Mouse (Mus musculus): ENCODE results near the gene Slc25a25. TPM values are rescaled to one million over a fixed set of nuclear protein-coding genes. Genes with fewer than 3 reads are reported as not detected.

Slc25a25 gene
- polyA plus RNA-seq, 1 experiment, result 25.3 TPM

DNA sequence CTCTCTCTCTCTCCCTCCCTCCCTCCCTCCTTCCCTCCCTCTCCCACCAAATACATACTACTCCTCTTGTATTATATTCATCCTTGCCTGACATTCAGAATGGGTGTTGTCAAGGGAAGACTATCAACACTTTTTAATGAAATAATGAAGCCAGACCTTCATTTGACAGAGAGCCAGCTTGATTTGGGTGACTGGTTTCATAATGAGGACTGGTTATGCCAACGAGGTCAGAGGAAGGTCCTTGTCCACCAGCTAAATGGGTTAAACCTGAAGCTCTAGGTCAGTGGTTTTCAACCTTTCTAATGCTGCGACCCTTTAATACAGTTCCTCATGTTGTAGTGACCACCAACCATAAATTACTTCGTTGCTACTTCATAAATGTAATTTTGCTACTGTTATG, 12.5 kb downstream of the Slc25a25 start:
- no peak for DNase-seq
- no peaks in the 10 kb centered on the region for H3K36me3 ChIP-seq (ENCODE audit: control insufficient read depth, insufficient read depth, low read length)
- no peaks in the 10 kb centered on the region for H3K27me3 ChIP-seq (ENCODE audit: control insufficient read depth, insufficient read depth, low read length)
- no peaks in the 10 kb centered on the region for H3K4me1 ChIP-seq (replicated peaks; ENCODE audit: control insufficient read depth, insufficient read depth, low read length)
- no peak overlapping the region for H3K4me3 ChIP-seq (ENCODE audit: control insufficient read depth, insufficient read depth, low read length)
- TF ChIP-seq CTCF (IDR thresholded peaks at IDR 0.05; ENCODE audit: borderline replicate concordance, control insufficient read depth, extremely low read depth, insufficient read depth, low read length, poor library complexity), result no peak
- TF ChIP-seq POLR2A (IDR thresholded peaks at IDR 0.05; ENCODE audit: control insufficient read depth, extremely low read depth, insufficient read depth, low read length, poor library complexity), result no peak
- 92% methylated on average over 3 of the region's 3 CpGs for WGBS
- H3K27ac ChIP-seq (ENCODE audit: control insufficient read depth, insufficient read depth, low read length), result no peak overlapping the region

DNA sequence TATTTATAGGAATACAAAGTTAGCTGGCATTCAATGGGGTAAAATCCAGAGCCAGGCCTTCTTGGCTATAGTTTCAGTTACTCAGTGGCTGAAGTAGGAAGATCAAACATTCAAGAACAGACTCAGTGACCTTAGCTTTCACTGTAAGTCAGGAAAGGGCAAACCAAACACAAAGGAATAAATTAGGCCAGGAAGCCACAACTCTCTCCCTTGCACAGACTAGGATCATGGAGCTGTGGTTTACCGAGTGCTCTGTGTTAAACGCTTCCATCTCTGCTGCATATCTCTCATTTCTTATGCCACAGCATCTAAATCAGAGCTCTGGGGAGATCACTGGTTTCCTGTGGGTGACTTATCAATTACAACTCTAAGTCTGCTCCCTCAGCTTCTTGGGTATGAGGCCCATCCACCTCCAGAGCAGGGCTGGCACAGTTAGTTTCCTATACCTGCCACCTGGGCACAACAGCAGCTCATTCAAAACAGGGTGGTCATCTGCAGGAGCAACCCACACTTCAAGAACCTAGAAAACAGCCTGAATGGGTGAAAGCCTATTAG, 13.6 kb downstream of the Slc25a25 start:
- Histone ChIP-seq H3K36me3 (ENCODE audit: control insufficient read depth, insufficient read depth, low read length) (no peaks in the 10 kb centered on the region), H3K27me3 (ENCODE audit: control insufficient read depth, insufficient read depth, low read length) (no peaks in the 10 kb centered on the region), H3K4me1 (replicated peaks; ENCODE audit: control insufficient read depth, insufficient read depth, low read length) (no peaks in the 10 kb centered on the region), H3K4me3 (ENCODE audit: control insufficient read depth, insufficient read depth, low read length) (no peak overlapping the region), H3K27ac (ENCODE audit: control insufficient read depth, insufficient read depth, low read length) (no peak overlapping the region)
- no peak for TF ChIP-seq CTCF (IDR thresholded peaks at IDR 0.05; ENCODE audit: borderline replicate concordance, control insufficient read depth, extremely low read depth, insufficient read depth, low read length, poor library complexity)
- no peak for TF ChIP-seq POLR2A (IDR thresholded peaks at IDR 0.05; ENCODE audit: control insufficient read depth, extremely low read depth, insufficient read depth, low read length, poor library complexity)
- WGBS, result 45% methylated on average over 2 of the region's 2 CpGs
- DNase-seq, result no peak

DNA sequence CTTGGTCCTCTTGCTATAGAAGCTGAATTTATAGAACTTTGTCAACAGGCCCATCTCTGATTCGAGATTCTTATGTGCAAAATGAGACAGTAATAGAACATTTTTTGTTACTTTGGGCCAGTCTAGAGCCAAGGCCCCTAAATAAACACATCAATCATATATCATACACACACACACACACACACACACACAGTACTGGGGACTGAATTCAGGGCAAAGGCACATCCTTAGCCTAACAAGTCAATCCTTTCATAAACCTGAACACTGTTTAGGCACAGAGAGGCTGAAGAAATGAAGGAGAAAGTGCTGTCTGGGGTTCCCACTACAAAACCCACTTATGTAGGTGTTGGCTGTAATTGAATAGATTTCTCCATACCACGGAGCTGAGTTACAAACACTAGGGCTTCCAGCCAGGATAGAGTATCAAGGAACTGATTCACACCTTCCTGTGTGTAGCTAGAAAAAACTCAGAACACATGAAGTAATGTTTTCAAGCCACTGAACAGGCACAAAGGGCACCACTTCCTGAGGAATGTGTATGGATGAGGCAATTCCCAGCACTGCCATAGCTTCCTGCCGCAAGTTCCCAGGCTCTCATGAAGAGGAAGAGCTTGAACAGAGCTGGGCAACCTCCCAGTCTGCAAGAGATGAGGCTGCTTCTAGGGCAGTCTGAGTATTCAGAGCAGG, 14.4 kb downstream of the Slc25a25 start:
- H3K27ac ChIP-seq (ENCODE audit: control insufficient read depth, insufficient read depth, low read length), result no peak overlapping the region
- TF ChIP-seq POLR2A (IDR thresholded peaks at IDR 0.05; ENCODE audit: control insufficient read depth, extremely low read depth, insufficient read depth, low read length, poor library complexity) (no peak), CTCF (IDR thresholded peaks at IDR 0.05; ENCODE audit: borderline replicate concordance, control insufficient read depth, extremely low read depth, insufficient read depth, low read length, poor library complexity) (no peak)
- no peaks in the 10 kb centered on the region for H3K4me1 ChIP-seq (replicated peaks; ENCODE audit: control insufficient read depth, insufficient read depth, low read length)
- 90% methylated on average over 3 of the region's 3 CpGs for WGBS
- H3K36me3 ChIP-seq (ENCODE audit: control insufficient read depth, insufficient read depth, low read length), result no peaks in the 10 kb centered on the region
- no peak overlapping the region for H3K4me3 ChIP-seq (ENCODE audit: control insufficient read depth, insufficient read depth, low read length)
- no peaks in the 10 kb centered on the region for H3K27me3 ChIP-seq (ENCODE audit: control insufficient read depth, insufficient read depth, low read length)
- no peak for DNase-seq

DNA sequence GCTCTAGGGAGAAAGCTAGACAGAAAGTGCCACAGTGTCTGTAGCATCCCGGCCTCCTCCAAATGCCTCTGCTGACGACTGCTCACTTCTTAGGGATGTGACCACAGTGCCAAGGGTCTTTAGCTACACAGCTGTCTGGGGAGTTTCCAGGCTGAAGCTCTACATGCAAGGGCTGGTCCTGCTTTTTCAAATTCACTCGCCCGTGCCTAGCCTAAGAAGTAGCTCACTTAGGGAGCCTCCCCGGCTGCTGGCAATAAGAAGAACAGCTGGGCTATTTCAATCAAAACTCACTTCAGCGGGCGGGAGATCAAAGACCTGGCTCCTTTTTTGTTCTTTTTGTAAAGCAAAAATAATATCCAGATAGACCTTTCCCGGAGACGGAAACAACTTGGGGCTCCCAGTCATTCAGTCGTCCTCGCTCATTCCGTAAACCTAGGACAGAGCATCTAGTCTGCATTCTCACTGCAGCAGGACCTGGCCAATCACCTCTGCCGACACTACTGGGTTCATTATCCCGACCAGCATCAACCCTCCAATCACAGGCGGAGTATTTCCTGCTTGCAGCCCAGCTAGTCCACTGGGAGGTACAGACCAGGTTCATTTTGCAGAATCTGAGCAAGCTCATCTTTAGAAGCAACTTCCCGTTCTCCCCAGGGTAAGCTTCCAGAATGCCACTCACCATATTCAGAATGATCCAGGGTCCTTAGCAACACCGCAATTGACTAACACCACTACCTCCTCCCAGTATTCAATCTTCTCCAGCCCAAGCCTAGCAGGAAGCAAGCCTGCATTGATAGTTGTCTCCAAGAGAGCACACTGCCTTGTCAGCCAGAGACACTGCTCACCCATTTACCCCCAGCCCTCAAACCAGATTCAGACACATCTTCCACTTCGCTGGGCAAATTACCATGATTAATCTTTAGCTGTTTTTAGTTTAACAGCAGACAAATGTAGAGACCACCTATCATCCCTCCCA, 20.3 kb downstream of the Slc25a25 start:
- DNase-seq, result no peak
- no peak overlapping the region for H3K27ac ChIP-seq (ENCODE audit: control insufficient read depth, insufficient read depth, low read length)
- 86% methylated on average over 18 of the region's 18 CpGs for WGBS
- no peak for TF ChIP-seq POLR2A (IDR thresholded peaks at IDR 0.05; ENCODE audit: control insufficient read depth, extremely low read depth, insufficient read depth, low read length, poor library complexity)
- no peak for TF ChIP-seq CTCF (IDR thresholded peaks at IDR 0.05; ENCODE audit: borderline replicate concordance, control insufficient read depth, extremely low read depth, insufficient read depth, low read length, poor library complexity)
- H3K4me1 ChIP-seq (replicated peaks; ENCODE audit: control insufficient read depth, insufficient read depth, low read length), result 0 out of 2 replicates have a peak, but pooled peaks cover 3% of the 10 kb centered on the region
- H3K27me3 ChIP-seq (ENCODE audit: control insufficient read depth, insufficient read depth, low read length), result no peaks in the 10 kb centered on the region
- no peak overlapping the region for H3K4me3 ChIP-seq (ENCODE audit: control insufficient read depth, insufficient read depth, low read length)
- H3K36me3 ChIP-seq (ENCODE audit: control insufficient read depth, insufficient read depth, low read length), result no peaks in the 10 kb centered on the region

DNA sequence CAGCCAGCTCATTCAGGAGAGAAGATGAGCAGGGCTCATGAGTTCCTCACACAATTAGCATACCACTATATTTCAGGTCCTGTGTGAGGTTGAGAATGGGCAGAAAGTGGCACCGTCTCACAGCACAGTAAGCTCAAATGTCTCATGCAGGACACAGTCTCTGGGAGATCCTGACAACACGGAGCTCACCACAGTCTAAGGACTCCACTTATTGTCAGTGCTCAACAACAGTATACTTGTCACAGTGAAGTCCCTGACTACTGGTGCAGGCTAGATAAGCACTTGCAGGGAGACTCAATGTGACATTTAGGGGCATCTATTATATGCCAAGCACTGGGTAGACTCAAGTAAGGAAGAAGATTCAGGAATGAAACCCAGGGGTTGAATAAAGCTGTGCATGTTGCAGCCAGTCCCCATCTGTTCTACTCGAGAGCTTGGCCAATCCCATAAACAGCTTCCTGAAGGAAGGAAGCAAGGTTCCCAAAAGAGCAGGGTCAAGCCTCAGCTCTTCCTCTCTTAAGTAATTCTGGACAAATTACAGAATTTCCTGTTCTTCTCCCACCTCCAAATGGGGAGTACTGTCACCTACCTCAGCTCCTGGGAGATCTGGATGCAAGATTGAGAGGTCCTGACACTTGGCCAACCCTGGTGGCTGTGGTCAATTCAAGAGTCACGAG, 21.9 kb downstream of the Slc25a25 start:
- no peak for DNase-seq
- Histone ChIP-seq H3K36me3 (ENCODE audit: control insufficient read depth, insufficient read depth, low read length) (no peaks in the 10 kb centered on the region), H3K27me3 (ENCODE audit: control insufficient read depth, insufficient read depth, low read length) (no peaks in the 10 kb centered on the region), H3K4me1 (replicated peaks; ENCODE audit: control insufficient read depth, insufficient read depth, low read length) (0 out of 2 replicates have a peak, but pooled peaks cover 3% of the 10 kb centered on the region), H3K27ac (ENCODE audit: control insufficient read depth, insufficient read depth, low read length) (no peak overlapping the region), H3K4me3 (ENCODE audit: control insufficient read depth, insufficient read depth, low read length) (no peak overlapping the region)
- no peak for TF ChIP-seq POLR2A (IDR thresholded peaks at IDR 0.05; ENCODE audit: control insufficient read depth, extremely low read depth, insufficient read depth, low read length, poor library complexity)
- TF ChIP-seq CTCF (IDR thresholded peaks at IDR 0.05; ENCODE audit: borderline replicate concordance, control insufficient read depth, extremely low read depth, insufficient read depth, low read length, poor library complexity), result no peak
- WGBS, result 94% methylated on average over 4 of the region's 4 CpGs

DNA sequence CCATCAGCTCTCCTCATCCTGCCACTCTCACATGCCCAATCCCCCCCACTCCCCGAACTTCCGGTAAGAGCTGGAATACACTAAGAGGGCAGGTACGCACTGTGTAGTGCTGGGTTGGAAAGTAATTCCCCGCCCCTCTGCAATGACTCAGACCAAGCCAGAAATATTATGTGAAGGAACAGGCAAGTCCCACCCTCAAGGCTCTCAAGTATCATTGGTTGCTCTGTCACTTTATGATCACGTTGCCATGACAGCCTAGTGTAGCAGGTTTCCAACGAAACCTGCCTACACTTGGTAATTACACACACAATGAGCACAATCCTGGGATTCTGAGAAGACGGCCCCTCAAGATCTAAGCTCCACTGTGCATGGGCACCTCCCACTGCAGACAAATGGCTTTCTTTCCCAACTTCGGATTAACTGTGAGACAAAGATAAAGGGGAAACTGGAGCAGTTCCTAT, 23.0 kb downstream of the Slc25a25 start:
- Histone ChIP-seq H3K36me3 (ENCODE audit: control insufficient read depth, insufficient read depth, low read length) (no peaks in the 10 kb centered on the region), H3K27ac (ENCODE audit: control insufficient read depth, insufficient read depth, low read length) (no peak overlapping the region), H3K27me3 (ENCODE audit: control insufficient read depth, insufficient read depth, low read length) (no peaks in the 10 kb centered on the region), H3K4me1 (replicated peaks; ENCODE audit: control insufficient read depth, insufficient read depth, low read length) (peaks cover 11% of the 10 kb centered on the region), H3K4me3 (ENCODE audit: control insufficient read depth, insufficient read depth, low read length) (no peak overlapping the region)
- DNase-seq, result no peak
- TF ChIP-seq POLR2A (IDR thresholded peaks at IDR 0.05; ENCODE audit: control insufficient read depth, extremely low read depth, insufficient read depth, low read length, poor library complexity) (no peak), CTCF (IDR thresholded peaks at IDR 0.05; ENCODE audit: borderline replicate concordance, control insufficient read depth, extremely low read depth, insufficient read depth, low read length, poor library complexity) (no peak)
- WGBS, result 78% methylated on average over 8 of the region's 8 CpGs
